Mouse (Mus musculus): Measurements from ENCODE around the gene Cit.

Cit gene

DNA sequence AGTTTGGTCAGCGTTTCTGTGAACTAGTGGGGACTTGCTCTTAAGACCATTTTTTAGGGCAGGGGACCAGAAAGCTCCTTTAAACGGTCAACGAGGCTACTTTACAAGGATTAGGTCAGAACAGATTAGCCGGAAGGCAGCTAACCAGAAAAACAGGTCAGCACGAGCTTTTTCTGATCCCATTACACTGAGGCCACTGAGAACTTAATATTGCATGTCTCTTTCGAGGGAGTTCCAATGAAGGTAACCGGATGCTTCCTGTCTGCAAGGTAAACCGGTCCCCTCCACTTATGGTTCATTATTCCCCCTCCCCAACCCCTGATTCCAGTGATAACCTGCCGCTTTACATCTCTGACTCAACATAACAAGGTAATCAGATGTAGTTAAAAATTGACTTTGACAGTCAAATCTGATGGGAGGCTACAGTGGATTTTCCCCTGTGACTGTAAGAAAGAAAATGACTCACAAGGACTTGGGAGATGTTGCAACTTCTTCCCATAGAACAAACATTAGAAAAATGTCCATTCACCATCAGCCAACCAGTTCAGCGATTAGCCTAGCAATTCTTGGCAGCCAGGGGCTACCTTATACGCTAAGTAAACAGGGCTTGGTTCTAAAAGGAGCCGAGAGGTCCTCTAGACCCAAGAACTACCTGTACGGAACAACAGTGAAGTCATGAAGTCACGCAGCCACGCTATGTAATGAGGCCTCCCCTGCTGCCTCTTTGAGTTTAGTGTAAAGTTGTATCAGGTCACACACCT is 164.2 kb downstream of the Cit start:
- DNase-seq (ENCODE audit: low read depth, low spot score) = peak; percentile 85

DNA sequence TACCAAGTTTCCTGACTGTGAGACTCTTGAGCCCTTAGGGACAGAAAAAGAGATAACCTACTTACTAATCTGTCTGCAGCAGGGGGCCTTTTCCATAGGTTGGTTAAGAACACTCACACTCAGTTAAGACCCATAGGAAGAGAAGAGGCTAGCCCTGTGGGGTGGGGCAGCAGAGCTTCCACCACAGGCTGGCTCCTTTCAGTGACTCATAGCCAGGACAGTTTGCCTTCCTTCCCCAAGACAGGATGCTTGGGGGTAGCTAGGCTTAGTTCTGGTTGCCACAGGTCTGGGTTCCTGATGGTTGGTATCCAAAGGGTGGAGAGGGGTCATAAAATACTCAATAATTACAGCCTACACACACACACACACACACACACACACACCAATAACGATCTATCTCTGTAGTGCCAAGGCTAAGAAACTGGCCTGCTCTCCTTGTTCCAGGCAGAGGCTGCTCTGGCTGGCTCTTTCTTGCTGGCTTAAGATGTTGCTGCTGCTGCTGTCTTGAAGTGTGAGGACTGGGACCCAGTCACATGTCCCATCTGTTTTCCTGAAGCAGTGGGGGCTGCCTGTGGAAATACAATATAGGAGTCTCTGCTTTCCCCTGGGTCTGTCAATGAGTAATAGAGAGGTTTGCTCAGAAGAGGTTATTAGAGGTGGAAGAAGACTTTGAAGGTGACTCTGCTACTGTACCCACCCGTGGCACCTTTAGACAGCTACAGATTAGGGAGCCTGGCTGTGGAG is 165.0 kb downstream of the Cit start:
- DNase-seq (ENCODE audit: low read depth, low spot score) = no peak

DNA sequence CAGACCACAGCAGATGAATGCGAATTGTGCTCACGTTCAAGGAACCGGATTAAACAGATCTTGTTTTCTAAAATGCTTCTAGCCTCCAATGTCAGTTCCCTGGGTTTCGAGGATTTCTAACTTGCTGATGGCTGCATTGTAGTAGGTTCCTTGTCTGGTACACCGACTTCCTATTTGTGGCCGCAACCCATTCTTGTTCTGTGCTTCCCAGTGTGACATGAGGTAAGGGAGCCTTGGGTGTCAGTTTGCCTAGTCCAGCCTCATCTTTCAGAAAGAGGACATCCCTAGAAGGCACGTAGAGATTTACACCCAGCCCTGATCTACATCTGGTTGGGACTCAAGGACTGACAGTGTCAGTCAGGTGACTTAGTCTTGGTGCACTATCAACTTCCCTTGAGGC is 166.6 kb downstream of the Cit start:
- no peak for DNase-seq (ENCODE audit: low read depth, low spot score)

DNA sequence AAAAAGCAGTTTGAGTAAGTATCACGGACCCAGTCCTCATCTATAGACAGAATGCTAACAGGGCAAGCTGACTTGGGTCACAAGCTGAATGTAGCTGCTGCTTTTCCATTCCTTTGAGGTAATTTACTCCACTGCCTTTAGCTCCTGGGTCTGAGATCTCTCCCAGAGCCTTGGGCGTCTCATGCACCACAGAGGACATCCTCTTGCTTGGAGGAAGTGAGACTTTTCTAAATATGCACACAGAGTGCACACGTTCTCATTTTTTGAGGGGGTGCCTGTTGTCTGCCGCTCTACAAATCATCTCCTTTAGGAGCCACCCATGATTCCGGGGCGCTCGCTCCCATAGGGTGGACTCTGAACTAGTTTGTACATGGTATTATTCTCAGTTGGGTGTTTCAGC is 167.4 kb downstream of the Cit start:
- DNase-seq (ENCODE audit: low read depth, low spot score) = no peak

DNA sequence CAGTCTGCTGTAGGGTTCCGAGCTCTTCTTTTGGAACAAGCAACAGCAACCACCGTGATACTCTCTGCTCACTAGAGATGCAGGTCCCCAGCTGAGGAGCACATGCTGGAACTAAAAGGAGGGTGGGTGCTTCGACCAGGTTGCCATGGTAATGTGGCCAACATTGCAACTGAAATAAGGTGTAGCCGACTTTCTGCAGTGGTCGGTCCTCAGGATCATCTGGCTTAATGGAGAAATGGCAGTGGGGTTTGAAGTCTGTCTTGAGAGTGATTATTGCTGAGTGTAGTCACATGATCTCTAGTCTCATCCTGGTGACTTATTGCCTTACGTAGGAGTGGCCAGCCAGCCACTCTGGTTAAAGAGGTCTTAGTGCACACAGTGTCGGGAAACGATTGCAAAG is 168.7 kb downstream of the Cit start:
- DNase-seq (ENCODE audit: low read depth, low spot score) = no peak

DNA sequence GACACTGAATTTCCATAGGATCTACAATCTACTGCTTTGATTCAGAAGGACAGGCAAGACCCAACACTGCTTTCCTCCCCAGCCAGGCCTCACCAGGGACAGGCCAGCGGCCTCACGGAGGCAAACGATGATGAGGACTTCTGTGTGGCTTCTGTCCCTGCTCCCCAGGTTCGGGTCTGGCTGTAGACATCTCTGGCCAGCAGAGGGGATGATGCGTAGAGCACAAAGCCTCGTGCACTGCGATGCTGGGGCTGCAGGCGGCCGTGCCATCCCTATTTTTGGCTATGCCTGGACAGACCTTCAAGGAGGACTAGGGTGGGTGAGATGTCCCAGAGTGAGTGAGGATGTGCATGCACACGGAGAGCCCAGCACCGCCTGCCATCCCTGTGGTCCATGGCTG is 169.2 kb downstream of the Cit start:
- DNase-seq (ENCODE audit: low read depth, low spot score) = no peak

DNA sequence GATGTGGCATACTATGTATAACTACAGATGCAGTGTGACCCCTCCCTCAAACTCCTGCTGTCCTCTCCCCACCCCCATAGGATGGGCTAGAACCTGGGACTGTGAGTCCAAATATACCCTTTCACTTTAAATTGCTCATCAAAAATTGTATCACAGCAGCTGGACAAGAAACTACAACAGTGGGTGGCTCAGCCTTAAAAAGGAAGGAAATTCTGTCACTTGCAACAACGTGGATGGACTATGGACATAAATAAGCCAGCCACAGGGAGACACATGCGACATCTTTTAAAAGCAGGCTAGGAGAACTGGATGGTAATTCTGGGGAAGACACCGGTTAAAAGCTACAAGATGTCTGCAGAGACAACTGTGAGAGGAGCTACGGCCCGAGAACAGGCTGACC is 171.5 kb downstream of the Cit start:
- DNase-seq (ENCODE audit: low read depth, low spot score) = no peak

DNA sequence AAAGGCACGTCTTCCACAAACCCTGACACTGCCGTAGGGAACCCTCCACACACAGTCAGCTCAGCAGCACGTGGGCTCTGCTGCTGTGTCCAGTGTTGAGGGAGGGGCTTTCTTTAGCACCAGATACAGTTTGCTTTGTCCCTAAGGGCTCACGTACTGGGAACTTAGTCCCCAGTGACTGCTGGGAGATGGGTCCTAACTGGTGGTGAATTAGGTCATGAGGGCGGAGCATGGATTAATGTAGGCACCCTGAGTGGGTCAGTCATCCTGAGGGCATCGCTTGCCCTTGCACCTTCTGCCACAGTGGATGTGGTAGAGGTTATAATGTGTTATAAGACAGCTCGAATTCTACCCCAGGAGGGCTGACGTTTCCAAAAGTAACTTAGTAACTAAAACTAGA is 172.3 kb downstream of the Cit start:
- DNase-seq (ENCODE audit: low read depth, low spot score) = peak; percentile 78

DNA sequence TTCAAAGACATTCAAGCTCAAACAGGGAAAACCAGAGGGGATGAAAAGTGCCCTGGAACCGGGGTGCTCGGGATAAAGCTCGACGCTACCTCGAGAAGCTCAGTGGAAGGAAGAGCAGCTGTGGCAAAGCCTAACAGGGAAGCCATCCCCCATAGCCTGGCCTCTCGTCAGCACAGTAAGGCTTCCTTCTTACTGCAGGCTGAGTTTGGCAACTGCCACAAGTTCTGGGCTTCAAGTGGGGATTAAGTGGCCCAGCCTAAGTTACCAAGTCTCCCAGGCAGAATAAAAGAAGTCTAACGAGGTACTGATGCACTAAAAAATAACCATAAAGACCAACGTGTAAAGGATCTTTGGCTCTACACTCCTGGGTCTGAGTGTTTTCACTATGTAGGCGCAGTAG is 173.1 kb downstream of the Cit start:
- DNase-seq (ENCODE audit: low read depth, low spot score) = no peak

DNA sequence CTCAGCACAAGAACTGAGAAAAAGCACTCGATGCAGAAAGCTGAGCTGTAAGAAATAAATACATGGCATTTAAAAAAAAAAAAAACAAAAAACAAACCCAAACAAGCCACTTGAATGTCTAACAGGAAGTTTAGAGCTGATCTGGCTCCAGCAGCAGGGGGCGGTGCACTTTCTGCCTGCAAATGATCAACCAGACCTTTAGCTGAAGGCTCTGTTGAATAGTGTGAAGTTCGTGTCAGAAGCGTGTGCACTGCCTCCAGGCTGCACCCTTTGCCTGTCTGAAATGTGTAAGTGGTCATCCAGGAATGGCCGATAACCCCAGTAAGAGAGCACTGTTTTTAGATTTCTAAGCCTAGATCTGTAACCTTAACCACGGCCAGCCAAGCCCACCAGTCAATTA is 173.7 kb downstream of the Cit start:
- DNase-seq (ENCODE audit: low read depth, low spot score) = no peak

DNA sequence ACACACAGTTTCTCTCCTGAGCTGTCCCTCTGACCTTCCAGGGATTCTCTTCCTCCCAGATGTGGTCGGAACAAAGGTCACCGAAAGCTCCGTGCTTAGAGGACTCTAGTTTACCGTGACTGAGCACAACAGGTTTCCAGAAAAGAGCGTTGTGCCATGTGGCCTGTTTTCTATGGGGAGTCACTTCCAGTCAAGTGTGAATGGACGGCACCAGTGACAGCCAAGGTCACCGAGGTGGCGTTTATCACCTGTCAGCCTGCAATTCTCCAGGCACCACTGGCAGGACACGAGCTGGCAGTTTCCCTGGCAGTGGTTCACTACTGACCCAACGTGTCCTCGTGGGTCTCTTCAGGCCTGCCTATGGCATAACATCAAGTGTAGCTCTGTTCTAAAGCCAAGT is 174.3 kb downstream of the Cit start:
- no peak for DNase-seq (ENCODE audit: low read depth, low spot score)

DNA sequence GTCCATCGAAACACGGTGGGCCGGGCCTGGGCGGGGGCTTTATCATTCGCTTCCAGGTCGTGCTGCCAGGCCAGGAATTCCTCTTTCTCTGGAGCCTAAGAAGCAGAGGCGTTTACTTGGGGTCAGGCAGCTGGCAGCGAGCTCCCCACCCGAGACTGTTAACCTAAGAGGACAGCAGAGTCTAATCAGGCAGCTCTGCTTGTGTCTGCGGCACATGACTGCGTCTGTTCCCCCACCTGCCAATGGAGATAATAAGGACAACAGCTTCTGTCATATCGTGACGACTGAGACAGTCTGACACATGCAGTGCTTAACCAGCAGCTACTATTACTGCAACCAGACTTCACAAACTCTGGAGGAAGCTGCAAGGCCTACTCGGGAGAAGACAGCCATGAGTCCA is 176.5 kb downstream of the Cit start:
- DNase-seq (ENCODE audit: low read depth, low spot score) = no peak

DNA sequence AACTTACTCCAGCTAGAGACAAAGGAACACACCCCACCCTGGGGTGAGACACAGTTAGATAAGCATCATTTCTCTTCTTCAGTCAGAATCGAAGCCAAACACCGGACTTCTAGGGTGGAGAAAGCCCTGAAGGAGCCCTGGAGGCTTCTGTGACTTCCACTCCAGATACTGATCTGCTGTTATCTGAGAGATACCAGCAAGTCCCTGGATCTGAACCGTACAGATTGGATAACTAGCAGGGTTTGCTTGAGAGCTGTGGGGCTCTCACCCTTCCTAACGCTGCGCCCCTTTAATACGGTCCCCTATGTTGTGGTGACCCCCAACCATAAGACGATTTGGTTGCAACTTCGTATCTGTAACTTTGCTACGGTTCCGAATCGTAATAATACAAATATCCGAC is 177.1 kb downstream of the Cit start:
- DNase-seq (ENCODE audit: low read depth, low spot score) = no peak

DNA sequence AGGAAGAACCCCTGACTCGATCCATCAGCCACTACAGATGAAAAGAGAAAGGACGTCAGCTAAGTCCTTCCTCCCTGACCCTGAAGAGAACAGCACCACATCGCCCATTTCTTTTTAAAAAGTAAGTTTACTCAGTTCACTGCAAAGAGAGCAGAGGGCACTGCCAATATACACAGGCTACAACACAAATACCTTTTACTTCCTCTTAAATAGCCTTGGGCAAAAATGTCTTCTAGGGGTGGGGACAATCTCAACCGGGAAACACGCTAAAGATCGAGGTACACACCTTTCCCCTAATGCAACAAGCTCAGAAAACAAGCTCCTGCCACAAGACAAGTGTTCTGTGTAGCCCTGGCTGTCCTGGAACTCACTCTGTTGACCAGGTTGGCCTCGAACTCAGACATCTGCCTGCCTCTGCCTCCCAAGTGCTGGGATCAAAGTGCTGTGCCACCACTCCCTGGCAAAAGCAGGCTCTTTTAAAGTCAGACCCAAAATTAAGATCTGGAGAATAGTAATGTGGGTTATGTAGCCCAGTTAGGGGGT is 177.7 kb downstream of the Cit start:
- no peak for DNase-seq (ENCODE audit: low read depth, low spot score)

DNA sequence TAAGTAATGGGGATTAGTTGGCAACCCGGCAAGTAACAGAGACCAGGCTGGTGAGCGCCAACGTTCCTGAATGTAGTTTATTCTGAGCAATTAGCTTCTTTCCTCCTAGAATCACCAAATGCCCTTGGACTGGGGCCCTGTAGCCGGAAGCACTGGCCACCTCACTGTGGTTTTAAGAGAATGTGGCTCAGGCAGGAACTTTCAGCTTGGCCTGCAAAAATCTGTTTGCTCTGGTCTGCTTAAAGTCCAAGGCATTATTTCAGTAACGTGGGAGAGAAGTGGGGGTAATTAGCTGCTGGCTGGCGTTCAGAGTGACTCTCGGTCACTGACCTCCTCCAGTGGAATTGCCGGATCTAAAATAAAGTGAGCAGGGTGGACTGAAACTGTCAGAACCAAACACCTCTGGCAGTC is 178.2 kb downstream of the Cit start:
- DNase-seq (ENCODE audit: low read depth, low spot score) = no peak

DNA sequence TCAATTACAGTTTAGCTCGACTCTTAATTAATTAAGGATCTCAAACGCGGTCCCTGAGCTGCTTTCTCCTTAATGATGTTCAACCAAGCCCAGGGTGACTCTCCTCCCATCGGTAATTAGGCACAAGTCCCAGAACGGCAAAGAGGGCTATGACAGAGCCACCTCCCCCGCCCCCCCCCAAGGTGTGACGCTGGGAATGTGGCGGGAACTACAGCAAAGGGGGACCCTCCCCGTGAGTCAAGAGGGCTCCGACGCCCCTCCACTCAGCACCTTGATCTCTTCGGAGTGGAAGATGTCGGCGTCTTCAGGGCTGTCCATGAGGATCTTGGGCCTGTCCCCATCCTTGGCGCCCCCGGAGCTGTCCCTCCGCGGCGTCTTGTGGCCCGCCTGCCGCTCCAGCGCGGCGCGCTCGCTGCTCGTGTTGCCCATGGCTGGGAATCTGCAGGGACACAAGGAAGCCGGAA is 178.8 kb downstream of the Cit start:
- no peak for DNase-seq (ENCODE audit: low read depth, low spot score)

DNA sequence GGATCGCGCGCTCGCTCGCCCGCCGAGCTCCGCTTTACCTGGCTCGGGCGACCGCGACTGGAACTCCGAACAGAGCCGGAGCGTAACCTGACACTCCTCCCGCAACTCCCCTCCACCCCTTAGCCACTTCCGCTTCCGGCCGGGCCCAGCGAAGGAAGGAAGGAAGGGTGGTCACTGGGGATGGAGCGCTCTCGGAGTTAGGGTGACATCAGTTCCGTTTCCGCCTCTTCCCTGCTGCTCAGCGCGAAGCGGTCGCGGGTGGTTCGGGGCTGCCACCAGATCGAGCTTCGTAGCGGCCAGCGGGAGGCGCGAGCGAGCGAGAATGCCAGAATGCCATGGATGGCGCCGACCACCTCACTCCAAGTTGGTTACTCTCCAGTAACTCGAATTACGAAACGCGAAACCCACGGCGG is 179.3 kb downstream of the Cit start, which contains the start of gene Prkab1:
Gene Prkab1 (minus strand): TSS at position 182 of the 413 bp plus-strand sequence.
- peak; percentile 83 for DNase-seq (ENCODE audit: low read depth, low spot score)

DNA sequence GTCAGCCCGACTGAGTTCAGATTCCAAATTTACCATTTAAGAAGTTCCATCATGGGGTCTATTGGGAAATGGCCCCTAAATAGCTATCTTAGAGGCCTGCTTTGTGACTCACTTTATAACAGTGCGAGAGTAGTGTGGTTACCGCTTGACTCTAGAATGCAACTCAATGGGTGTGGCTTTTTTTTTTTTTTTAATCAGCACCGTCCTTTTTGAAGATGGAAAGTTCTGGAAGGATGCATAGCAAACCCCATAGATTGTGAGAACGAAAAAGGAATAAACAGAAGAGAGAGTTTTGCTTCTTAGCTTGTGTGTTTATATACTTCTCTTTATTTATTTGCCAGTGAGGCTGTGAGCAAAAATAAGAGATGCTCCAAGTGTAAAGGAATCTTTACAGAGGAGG is 181.0 kb downstream of the Cit start:
- no peak for DNase-seq (ENCODE audit: low read depth, low spot score)

DNA sequence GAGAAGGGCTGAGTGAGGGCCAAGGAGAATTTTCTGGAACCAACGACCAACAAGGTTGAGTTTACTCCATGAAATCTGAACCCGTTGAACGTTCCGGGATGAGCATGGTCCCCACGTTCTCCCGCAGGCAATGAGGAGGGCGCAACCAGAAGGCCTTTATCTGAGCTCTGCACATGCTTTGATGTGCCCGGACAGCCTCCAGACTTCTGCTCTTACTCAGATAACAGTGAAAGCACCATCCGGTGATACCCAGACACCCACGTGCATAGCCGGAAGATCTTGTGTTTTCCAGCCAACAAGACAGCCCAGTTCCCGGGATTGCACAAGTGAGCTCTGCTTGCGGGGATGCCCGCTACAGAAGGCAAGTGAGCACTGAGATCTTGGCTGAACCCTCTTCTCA is 181.5 kb downstream of the Cit start:
- no peak for DNase-seq (ENCODE audit: low read depth, low spot score)

DNA sequence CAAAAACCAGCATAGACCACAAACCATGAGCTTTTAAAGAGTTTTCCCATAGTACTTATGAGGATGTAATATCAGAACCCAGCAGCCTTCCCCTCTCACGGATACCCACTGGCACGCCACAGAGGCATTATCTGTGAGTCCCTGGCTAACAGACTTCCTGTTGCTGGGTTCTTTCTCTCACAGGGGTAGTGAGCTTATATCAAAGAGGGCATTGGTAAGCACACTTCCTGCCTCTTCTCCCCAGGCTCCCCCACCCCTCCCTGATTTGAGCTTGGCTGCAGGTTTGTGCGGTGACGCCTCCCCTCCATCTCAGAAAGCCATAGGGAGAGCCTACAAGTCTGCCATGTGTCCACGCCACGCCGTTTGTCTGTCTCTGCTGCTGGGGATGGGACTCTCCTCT is 184.0 kb downstream of the Cit start:
- DNase-seq (ENCODE audit: low read depth, low spot score) = no peak

DNA sequence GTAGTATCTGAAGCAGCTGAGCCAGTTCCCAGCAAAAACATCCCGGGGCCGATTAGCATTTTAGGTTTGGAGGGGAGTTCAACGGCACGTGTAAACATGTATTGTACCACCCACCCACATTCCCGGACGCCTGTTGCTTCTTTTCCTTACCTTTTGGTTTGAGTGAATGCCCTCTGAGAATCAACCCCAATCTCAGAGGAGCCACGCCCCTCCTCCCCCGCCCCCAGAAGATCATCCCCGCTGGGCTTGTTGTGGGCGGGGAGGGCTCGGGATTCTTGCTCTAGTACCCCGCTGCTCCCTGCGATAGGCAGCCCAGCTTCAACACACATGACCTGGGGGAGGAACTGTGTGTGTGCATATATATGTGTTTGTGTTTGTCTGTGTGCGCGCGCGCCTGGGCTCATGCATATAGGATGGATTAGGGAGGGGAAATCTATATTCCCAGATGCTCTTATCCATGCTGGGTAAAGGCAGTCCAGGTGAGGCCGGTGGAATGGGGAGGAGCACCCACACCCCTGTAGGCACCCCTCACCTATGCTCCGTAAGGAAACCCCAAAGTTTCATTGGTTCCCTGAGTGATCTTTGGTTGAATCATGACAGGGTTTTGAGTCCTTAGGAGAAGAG is 185.6 kb downstream of the Cit start:
- no peak for DNase-seq (ENCODE audit: low read depth, low spot score)

DNA sequence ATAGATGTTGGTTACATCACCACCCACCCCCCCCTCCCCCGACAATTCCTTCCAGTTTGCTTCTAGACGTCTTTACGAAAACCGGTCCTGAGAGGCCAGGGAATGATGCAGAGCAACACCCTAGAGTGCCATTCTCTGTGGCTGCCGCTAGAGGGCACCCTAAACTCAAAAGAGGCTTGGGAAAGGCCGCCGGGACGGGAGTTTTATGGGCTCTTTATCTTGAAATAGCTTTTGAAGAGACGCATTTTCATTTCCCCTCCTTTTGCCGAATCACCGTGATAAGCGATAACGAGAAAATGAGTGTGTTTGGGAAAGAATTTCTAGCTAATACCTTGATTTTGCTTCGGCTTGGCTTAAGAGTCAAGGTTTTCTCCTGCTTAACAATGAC is 186.1 kb downstream of the Cit start:
- no peak for DNase-seq (ENCODE audit: low read depth, low spot score)

Measured in retina, adult 2 months (tissue).